Mouse (Mus musculus) brain, embryonic 14.5 days (tissue): ENCODE measurements at regions not wholly inside any gene's neighbourhood (a gene's known extent, or its start where the extent isn't known, plus 50 kb on each side); places are given as distances from the start of the nearest gene placed in this dataset.

Source experiments
- DNase-seq: peaks from one replicate; pipeline ENCODE4 v3.0.0-alpha.2; 2011; ENCODE audit warnings: low read depth
- CTCF ChIP-seq: fragments of 200-500 bp; IDR thresholded peaks from 2 replicates; pipeline ENCODE4 v1.5.1; 2012; ENCODE audit warnings: inconsistent platforms, mild to moderate bottlenecking, moderate library complexity, borderline replicate concordance; ENCODE audit not compliant: insufficient read depth, insufficient read length; ENCODE audit errors: extremely low read depth
- POLR2A ChIP-seq: fragments of 200-500 bp; IDR thresholded peaks from 2 replicates; pipeline ENCODE4 v1.6.1; 2012; ENCODE audit warnings: mild to moderate bottlenecking, inconsistent platforms, borderline replicate concordance; ENCODE audit not compliant: poor library complexity, insufficient read depth, insufficient read length, severe bottlenecking; ENCODE audit errors: extremely low read depth

DNA sequence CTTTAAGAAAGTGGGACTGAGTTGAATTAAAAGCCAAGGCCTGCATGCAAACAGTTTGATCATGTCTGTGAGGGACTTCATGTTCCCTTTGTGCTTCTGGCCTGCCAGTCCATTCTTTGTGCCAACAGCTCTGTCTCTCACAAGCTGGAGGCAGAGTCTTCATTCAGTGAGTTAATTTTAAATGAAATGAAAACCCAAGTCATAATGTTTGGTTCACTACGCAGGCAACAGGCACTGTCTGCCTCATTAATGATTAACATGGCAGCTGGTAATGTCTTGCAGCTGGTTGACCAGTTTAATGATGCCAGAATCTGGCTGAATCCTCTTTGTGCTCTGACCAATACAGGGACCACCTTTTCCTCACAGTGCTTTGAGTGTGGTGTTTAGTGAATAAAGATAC, 380.6 kb downstream of the Sec16b start:
- TF ChIP-seq POLR2A = no peak
- no peak for TF ChIP-seq CTCF
- DNase-seq = peak; percentile 64

DNA sequence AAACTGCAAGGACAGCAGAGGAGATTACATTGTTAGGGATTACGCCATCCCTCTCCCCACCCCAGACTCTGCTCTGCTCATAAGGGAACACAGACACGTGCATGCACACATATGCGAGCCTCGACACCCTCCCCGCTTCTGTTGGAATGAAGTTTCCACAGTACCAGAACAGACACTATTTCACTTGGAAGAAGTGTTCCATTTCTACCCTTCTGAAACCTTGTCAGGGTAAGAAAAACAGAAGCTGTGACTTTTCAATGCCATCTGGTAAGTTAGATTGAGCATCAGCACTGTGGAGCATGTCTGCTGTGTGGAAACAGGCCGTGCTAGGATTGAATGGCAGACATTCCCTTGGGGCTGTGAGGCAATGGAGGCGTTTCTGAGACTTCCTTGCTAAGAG, 382.0 kb downstream of the Sec16b start:
- peak; percentile 80 for DNase-seq
- TF ChIP-seq CTCF = no peak
- TF ChIP-seq POLR2A = no peak

DNA sequence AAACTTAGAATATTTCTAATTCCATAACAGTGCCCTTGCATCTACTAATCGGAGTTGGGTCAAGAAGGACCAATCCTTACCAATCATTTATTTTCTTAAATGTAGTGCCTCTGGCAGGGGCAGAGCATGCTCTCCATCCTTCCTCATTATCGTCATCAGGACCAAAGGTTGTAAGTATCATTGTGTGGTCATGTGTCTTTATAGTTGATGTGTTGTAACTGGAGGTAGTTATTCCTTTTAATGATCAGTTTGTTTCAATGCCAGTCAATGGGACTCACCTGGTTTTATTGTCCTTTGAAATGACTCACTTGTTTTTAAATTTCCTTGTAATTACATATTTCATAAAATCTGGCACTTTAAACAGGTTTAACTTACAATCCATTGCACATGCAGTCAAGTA, 399.6 kb downstream of the Sec16b start:
- TF ChIP-seq POLR2A = no peak
- TF ChIP-seq CTCF = no peak
- no peak for DNase-seq

DNA sequence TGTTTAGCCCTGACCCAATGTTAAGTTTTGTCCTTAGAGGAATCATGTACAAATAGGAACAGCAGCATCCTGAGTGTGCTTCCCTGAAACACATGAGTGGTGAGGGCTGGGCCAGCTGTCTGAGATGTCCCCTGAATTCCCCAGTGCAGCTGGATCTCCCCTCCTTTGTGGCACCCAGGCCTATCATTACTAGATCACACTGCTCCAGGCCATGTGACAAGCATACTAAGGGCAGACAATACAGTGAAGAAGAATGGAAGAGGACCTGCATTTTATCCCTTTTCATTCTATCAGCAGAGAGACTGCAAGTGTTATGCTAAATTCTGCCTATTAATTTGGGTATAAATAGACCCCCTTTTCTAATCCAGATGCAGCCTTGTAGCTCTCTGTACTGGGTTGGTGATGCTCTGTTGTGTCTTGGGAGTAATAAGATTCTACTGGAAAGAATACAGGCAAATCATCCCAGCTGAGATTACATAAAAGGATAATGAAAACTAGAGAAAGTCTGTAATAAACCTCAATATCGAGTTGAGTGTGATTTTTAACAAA, 418.3 kb downstream of the Brinp2 start:
- peak; percentile 85 for DNase-seq
- TF ChIP-seq CTCF = no peak
- TF ChIP-seq POLR2A = no peak

DNA sequence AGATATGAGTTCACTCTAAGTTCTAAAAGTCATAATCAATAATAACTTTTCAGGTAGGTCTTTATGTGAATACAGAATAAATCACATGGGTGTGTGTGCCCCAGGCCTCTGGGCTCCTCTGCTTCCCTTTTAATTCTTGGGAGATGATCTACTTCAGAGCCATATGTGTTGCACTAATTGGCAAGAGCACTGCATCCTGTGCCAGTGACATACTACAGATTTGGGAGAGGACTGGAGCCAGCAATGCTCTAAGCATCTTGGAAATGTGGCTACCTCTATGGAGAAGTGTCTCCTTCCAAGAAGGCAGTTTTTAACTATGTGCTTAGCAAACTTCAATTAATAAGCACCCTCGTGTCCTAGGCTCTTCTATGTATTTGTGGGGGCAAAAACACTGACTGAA, 416.6 kb downstream of the Brinp2 start:
- peak; percentile 87 for DNase-seq
- TF ChIP-seq POLR2A (no peak), CTCF (no peak)

DNA sequence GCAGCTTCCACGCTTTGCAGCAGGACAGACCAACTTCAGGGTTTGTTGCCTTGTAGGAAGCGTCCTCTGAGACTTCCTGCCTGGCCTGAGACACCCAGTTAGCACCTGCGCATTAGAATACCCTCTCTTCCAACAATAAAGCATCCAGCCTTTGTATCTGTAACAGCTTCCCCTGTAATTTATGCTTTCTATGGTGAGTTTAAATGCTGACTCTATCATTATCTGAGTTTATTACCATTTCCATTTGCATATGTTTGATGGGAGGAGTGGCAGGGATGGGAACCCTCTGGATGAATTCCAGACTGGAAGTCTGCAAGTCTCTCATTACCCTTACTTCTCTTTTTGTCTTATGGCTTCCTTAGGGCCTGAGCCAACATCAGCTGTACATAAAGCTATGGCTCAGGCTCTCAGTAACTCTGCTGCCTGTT, 415.8 kb downstream of the Brinp2 start:
- no peak for TF ChIP-seq POLR2A
- TF ChIP-seq CTCF = no peak
- peak; percentile 92 for DNase-seq

DNA sequence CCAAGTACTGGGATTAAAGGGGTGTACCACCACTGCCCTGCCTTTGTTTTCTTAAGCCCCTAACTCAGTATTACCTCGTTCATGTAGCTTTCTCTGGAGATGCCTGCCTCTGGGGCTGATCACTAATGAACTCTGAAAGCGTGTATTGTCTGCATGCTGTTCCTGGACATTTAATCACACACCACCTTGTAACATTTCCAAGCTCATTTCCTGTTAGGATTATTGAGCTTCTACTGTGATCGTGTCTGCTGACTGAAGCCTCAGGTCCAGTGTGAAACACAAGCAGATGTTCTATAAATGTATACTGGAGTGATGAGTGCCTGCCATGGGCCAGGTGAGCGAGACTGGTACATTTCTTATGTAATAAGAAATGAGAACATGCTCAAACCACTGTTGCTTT, 398.6 kb downstream of the Brinp2 start:
- no peak for DNase-seq
- TF ChIP-seq CTCF = no peak
- no peak for TF ChIP-seq POLR2A

DNA sequence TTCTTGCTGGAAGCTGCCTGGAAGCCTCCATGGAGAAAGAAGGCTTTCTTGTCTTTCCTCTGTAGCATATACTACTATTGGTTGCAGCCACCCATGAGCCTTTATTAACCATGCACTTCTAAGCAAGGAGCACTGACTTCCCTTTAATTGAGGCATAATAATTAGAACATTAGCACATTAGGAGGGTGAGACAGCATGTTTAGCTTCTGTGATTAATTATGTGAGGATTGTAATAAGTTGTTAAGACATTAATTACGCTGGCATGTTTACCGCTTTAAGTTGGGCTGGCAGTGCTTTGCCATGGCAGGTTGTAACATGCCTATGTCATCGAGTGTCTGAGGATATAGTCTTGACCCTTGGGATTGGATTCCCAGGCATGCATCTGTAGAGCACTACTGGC, 391.7 kb downstream of the Brinp2 start:
- peak; percentile 66 for DNase-seq

DNA sequence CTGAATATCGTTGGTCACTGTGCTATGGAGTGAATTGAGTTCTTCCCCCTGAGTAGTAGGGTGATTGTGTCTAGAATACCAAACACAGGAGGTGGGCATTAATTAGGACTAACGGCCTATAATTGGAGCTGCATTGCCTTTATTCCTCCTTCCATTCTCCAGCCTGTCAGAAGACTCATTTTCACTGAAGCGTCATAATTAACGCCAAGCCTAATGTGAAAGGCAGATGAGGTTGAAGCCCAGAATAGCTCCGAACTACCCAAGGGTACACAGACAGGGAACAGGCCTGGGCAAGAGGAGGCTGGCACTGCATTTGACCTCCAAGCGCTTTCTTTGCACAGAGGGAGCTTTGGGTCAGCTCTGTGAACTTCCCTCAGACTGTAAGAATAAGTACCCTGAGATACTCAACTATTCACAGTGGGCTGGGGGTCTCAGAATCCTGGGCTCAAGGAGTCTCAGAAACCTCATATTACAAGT, 386.5 kb downstream of the Brinp2 start:
- peak; percentile 95 for DNase-seq
- TF ChIP-seq POLR2A (no peak), CTCF (no peak)

More for the DNA sequence above, 391.7 kb downstream of the Brinp2 start:
- TF ChIP-seq POLR2A (no peak), CTCF (no peak)

DNA sequence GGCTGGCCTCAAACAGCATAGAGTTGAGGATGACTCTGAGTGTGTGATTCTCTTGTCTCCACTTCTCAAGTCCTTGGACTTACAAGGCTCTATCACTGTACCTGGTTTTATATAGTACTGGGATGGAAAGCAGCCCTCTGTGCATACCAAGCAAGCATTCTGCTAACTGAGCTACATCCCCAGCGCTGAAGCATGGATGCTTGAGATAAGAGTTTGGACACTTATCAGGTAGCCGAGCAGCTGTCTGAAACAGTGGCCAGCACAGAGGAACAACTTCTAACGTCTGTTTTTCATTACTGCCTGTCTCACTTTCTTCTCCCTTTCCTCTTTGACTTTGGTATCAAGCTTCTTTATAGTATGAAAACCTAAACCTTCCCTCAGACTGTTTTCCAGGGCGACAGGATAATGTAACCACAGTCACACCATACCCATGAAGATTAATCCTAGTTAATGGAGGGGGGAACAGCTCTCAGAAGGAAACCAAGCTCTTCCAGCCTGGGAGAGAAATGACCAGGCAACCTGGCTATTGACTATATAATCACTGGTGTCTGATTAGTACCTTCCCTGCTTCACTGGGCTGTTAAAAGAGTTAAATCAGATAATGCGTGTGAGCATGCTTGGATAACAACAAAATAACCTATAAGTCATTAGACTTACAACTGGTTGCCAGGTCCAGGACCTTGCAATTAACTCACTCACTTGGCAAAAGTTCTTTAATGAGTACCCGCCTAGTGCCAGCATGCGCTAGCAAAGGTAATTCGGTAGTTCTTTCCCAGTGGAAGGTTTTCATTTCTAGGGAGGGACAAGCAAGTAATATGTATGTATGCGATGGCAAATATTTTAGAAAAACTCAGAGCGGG, 382.5 kb downstream of the Brinp2 start:
- peak; percentile 58 for DNase-seq

DNA sequence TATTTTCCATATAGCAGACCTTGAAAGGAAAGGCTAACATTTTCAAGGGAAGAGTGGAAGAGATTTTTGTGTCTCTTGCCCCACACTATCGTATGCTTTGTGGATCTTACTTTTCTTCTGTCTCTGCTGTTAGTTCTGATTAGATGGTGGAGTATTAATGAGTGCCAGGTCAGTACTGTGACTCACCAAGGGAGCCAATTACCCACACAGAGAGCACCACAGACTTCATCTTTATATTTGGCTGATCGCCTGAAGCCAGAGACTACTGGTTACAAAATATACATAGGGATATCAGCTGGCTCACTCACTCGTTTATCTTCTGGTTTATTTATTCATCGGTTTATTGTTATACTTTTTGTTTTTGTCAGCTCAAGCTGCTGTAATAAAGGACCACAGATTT, 381.5 kb downstream of the Brinp2 start:
- DNase-seq = peak; percentile 71

More for the DNA sequence above, 382.5 kb downstream of the Brinp2 start:
- TF ChIP-seq POLR2A (no peak), CTCF (no peak)

More for the DNA sequence above, 381.5 kb downstream of the Brinp2 start:
- TF ChIP-seq CTCF (no peak), POLR2A (no peak)
